Mouse (Mus musculus): ENCODE data around the gene Appl2. TPM values are rescaled to one million over a fixed set of nuclear protein-coding genes. Genes with fewer than 3 reads are reported as not detected.

The Appl2 gene
- total RNA-seq, 2 experiments from 2014 or later, result 103 to 116 TPM

GRCm38 (mm10) chr10:83632806-83633374 is 15.6 kb downstream of the Appl2 start:
- DNase-seq (ENCODE audit: low spot score in 2 of 2), result no peak

DNA sequence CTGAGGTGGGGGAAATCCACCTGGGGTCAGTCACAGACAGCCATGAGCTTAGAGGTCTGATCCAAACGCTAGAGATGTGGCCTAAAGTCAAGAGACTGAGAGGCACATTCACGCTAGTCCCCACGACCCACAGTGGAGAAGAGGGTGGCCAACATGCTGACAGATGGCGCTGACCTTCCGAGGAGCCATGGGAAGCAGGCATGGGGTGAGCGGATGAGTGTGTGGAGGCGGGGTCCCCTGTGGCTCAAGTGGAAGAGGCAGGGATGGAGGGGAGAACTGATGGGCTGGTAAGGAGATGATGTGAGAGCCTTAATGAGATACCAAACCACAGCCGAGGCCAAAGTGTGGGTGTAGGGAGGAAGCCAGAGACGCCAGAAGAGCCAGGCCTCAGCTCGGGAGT is 16.8 kb downstream of the Appl2 start:
- no peak for DNase-seq (ENCODE audit: low spot score in 2 of 2)

DNA sequence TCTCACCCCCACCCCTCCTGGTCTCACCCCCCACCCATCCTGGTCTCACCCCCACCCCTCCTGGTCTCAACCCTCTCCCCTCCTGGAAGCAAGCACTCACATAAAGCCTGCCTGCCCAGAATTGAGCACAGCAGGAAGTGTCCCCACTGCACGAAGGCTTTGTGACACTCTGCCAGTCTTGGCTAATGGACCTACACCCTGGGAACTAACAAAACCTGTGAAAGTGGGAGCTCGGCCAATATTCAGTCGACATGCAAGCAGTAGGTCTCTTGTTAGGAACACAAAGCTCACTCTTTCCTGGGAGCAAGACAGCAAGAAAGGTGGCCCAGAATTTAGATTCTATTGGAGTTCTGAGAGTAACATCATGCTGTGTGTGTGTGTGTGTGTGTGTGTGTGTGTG is 17.6 kb downstream of the Appl2 start:
- DNase-seq (ENCODE audit: low spot score in 2 of 2), result no peak

DNA sequence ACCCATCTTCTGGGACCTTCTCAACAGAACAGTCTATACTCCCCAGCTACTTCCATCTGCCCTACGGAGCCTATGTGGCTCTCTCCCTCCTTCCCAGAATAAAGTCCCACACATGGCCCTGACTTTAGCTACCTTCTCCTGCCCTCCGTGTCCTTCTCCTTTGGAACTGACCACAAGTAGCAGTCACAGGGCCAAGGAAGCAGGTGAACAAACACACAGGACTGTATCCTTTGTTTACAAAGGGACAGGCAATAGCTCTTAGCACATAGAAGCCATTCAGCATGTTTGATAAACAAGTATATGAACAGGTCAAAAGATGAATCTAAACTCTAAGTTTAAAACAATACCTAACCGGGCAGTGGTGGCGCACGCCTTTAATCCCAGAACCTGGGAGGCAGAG is 18.7 kb downstream of the Appl2 start:
- no peak for DNase-seq (ENCODE audit: low spot score in 2 of 2)

- no peak for DNase-seq (ENCODE audit: low spot score in 2 of 2)
Observed at GRCm38 (mm10) chr10:83629190-83629781, 19.3 kb downstream of the Appl2 start.

DNA sequence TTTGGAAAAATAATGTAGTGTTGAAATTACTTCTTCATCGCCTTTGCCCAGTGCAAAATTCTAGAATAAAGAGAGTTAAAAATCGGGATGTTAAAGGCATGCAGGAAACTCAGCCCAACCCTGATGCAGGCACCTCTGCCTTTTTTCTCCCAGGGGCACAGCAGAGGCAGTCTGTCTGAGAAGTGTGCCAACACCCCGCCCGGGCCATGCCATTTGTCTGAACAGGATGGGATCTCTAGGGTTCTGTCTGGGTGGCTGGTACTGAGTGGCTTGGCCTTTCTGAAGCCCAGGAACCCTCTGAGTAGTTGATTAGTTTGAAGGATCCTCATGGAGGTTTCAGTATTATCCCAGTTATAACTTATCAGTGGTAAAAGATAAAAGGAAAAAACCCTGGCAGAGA is 20.3 kb downstream of the Appl2 start:
- no peak for DNase-seq (ENCODE audit: low spot score in 2 of 2)

DNA sequence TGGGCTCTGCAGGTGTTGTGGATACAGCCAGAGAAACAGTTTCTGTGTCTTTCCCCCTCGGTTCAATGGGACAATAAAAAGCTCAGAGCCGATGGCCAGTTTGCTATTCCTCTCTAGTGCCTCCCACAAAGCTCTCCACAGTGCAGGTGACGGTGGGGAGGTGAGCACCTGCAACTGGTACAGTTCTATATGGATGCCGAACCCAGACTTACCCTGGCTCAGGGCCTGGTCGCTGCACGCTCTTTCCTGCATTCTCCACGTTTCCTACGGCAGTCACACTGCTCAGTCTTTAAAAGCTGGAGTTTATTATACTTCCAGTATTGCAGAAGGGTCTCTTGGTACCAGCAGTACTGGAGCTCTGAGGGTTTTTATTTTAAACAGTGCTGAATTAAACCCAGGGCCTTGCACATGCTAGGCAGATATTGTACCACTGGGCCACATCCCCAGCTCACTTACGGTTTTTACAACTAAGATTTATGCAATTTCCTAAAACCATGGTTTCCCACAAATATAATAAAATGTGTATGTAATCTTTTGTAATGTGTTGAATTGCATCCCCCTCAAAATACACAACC is 21.3 kb downstream of the Appl2 start:
- no peak for DNase-seq (ENCODE audit: low spot score in 2 of 2)

DNA sequence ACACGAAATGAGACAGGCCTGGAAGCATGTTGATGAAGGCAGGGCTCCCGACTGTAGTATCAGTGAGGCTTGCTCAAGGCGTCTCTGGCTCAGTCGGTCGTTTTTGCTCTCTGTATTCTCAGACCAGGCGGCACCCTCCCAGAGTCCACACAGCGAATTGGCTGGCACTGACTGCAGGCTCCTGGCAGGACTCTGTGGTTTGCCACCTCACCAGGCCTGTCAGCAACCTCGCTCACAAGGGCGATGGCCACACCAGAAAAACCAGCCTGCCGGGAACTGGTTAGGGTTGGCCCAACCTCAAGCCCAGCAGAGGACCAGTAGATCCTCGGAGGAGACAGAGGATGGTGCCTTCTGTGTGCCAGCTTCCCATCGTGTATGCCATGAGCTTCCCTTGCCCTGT is 23.7 kb downstream of the Appl2 start:
- DNase-seq (ENCODE audit: low spot score in 2 of 2), result no peak

GRCm38 (mm10) chr10:83624065-83624464 is 24.5 kb downstream of the Appl2 start:
- no peak for DNase-seq (ENCODE audit: low spot score in 2 of 2)

DNA sequence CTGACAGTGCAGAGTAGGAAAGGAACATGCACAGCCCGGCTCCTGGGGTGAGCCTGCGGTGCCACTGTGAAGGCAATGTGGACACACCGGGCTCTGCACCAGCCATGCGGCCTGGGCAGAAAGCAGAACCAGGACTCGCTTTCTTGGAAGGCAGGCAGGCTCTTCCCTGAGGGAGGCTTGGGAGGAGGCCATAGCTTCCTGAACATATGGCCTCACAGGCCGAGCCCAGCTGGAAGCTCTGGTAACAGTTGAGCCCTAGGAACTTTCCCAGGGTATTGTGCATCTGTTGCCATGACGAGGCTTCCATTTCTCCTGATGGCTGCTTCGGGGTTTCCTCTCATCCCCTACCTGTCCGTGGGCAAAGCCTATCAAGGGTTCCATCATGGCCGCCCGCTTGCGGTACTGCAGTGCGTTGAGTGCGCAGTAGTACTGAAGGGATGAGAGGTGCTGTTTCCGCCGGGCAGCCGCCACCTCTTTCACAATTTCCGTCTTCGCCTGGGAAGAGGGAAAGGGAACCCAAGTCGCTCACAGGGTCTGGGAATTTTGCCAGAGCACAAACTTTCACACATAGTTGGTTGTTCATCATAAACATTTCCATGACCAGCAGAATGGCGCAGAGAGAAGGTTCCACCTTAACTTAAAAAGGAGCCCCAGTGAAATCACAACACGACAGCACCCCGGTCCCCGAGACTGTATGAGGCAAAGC is 28.0 kb downstream of the Appl2 start:
- DNase-seq (ENCODE audit: low spot score in 2 of 2), result no peak

GRCm38 (mm10) chr10:83618819-83619440 is 29.6 kb downstream of the Appl2 start:
- DNase-seq (ENCODE audit: low spot score in 2 of 2), result no peak

DNA sequence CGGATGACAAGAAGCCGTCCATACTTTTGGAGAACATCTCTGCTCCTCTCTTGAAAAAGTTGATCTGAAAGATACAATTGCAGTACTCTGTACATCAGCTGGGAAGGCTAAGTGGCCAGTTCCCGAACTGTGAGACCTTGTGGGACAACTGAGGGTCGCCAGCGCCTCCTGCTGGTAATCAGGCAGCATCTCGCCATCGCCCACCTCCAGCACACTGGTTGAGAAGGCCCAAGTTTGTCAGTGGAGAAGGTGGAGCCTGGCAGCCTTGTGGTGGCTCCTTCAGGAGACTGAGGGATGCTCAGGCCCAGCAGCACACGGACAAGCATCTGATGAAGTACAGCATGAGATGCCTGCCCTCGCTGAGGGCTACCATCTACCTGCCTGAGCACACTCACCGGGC is 31.2 kb downstream of the Appl2 start:
- no peak for DNase-seq (ENCODE audit: low spot score in 2 of 2)

GRCm38 (mm10) chr10:83612648-83613215 is 35.8 kb downstream of the Appl2 start:
- no peak for DNase-seq (ENCODE audit: low spot score in 2 of 2)

DNA sequence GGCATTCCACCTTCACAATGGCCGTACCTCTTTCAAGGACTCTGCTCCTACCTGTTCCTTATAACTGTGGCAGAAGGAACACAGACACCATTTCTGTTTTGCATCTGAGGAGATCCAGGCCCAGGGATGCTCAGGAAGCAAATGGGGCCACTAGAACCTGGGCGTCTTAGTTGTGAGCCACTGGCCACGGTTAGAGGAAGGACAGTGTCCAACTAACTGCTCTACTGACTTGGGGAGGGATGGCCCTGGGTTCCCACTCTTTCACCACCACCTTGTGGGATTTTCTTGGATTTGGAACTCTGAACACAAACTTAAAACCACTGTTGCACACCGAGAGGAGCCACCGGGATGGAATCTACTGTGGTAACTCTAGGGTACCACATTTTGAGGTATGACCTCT is 36.7 kb downstream of the Appl2 start:
- DNase-seq (ENCODE audit: low spot score in 2 of 2), result no peak

DNA sequence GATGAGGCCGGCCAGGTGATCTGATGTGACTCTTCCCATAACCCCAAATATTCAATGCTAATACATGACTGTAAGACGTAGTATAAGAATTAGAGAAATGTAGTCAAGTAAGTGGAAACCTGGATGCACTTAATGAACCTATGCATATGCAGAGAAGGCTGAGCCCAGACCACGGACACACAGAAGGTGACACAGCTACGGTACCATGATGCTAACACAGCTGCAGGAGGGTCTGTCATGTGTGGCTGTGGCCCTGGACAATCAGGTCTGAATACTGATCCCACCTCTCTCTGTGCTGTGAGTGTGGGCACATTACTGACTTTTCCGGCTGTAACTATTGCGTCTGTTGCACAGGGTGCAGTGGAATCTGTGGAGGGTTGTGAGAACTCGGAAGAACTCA is 38.0 kb downstream of the Appl2 start:
- DNase-seq (ENCODE audit: low spot score in 2 of 2), result no peak

DNA sequence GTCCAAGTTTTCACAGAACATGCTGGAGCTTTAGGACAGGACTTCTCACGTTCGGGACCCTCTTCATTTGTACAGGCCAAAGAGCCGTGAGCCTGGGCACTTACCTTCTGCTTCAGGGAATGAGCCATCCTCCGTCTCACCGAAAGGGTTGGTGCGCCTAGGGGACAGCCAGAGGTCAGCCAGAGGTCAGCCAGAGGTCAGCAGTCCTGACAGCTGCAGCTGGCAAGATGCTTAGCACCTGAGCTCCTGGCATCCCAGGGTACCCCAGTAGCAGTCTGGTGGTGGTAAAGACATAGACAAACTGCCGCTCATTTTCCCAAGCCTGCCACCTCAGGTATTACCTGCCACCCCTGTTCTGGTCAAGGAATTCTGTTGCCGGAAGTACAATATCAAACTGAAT is 39.9 kb downstream of the Appl2 start:
- no peak for DNase-seq (ENCODE audit: low spot score in 2 of 2)

- no peak for DNase-seq (ENCODE audit: low spot score in 2 of 2)
Observed at GRCm38 (mm10) chr10:83607111-83607510, 41.4 kb downstream of the Appl2 start.

GRCm38 (mm10) chr10:83605637-83606183 is 42.8 kb downstream of the Appl2 start:
- DNase-seq (ENCODE audit: low spot score in 2 of 2), result no peak

- no peak for DNase-seq (ENCODE audit: low spot score in 2 of 2)
Observed at GRCm38 (mm10) chr10:83603956-83604564, 44.5 kb downstream of the Appl2 start.

DNA sequence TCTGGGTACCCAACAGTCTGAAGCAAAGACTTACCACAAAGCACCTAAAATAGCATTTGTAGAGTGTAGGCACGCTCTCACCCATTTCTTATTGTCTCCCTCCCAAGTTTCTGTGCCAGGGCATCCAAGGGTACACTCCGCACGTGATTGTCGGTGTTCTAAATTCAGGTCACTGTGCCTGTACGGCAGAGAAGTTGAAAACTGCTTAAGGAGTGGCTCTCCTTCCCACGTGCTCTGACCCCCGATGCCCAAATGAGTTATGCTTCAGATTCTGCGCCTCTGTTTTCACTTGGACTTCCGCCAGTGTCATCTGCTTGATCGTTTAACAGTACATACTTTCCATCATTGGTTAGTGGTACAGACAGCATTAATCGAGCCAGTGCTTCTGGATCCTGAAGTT is 47.9 kb downstream of the Appl2 start:
- no peak for DNase-seq (ENCODE audit: low spot score in 2 of 2)

DNA sequence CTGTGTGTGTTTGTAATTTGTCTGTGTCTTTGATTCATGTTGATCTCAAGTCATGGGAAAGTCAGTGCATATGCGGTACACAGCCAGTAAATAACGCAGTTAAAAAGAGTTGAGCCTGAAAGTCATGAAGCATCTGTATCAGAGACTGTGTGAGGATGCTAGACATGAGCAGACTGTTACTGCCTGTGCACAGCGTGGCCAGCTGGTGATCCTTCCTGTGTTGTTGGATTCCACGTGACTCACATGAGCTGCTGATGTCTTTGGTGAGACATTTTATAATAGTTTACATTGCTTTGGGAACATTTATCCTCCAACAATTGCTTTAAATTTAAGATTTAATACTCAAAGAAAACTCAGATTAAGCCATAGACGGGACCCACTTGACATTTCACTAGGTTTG is 54.0 kb downstream of the Appl2 start:
- DNase-seq (ENCODE audit: low spot score in 2 of 2), result no peak
